Mouse (Mus musculus): ENCODE measurements around the gene Trim15. TPM values are rescaled to one million over a fixed set of nuclear protein-coding genes. Genes with fewer than 3 reads are reported as not detected.

Trim15 gene
- polyA plus RNA-seq, 1 experiment from 2014 or later: 0.40 TPM

GRCm38 (mm10) chr17:36861680-36862079 is 5.3 kb downstream of the Trim15 start:
- peaks cover 26% of the 10 kb centered on the region for H3K36me3 ChIP-seq
- H3K4me2 ChIP-seq (replicated peaks): no peak overlapping the region
- peaks cover 12% of the 10 kb centered on the region for H3K27me3 ChIP-seq
- WGBS: 52% methylated on average over 2 of the region's 2 CpGs
- H3K9me3 ChIP-seq: no peaks in the 10 kb centered on the region
- H3K4me3 ChIP-seq: no peak overlapping the region
- no peaks in the 10 kb centered on the region for H3K4me1 ChIP-seq
- no peak for ATAC-seq (ENCODE audit: insufficient number of reproducible peaks, insufficient read depth, low FRiP score, low TSS enrichment)
- H3K9ac ChIP-seq: no peak overlapping the region
- H3K27ac ChIP-seq: no peak overlapping the region

- no peak overlapping the region for H3K4me2 ChIP-seq (replicated peaks)
- H3K9ac ChIP-seq: no peak overlapping the region
- no peak overlapping the region for H3K4me3 ChIP-seq
- H3K9me3 ChIP-seq: no peaks in the 10 kb centered on the region
- no peak for ATAC-seq (ENCODE audit: insufficient number of reproducible peaks, insufficient read depth, low FRiP score, low TSS enrichment)
- 83% methylated on average over 3 of the region's 3 CpGs for WGBS
- no peak overlapping the region for H3K27ac ChIP-seq
- no peaks in the 10 kb centered on the region for H3K27me3 ChIP-seq
- H3K4me1 ChIP-seq: no peaks in the 10 kb centered on the region
- H3K36me3 ChIP-seq: peaks cover 58% of the 10 kb centered on the region
Measured at GRCm38 (mm10) chr17:36858181-36858580, 8.8 kb downstream of the Trim15 start.

- Histone ChIP-seq H3K27me3 (no peaks in the 10 kb centered on the region), H3K9me3 (no peaks in the 10 kb centered on the region), H3K4me2 (replicated peaks) (no peak overlapping the region), H3K4me1 (no peaks in the 10 kb centered on the region), H3K4me3 (no peak overlapping the region), H3K9ac (no peak overlapping the region), H3K27ac (no peak overlapping the region), H3K36me3 (peaks cover 76% of the 10 kb centered on the region)
- 90% methylated on average over 4 of the region's 4 CpGs for WGBS
- ATAC-seq (ENCODE audit: insufficient number of reproducible peaks, insufficient read depth, low FRiP score, low TSS enrichment): no peak
Measured at GRCm38 (mm10) chr17:36856236-36856635, 10.8 kb downstream of the Trim15 start.

- Histone ChIP-seq H3K4me2 (replicated peaks) (no peak overlapping the region), H3K4me3 (no peak overlapping the region), H3K36me3 (peaks cover 83% of the 10 kb centered on the region), H3K27ac (no peak overlapping the region), H3K9me3 (no peaks in the 10 kb centered on the region), H3K27me3 (no peaks in the 10 kb centered on the region), H3K9ac (no peak overlapping the region), H3K4me1 (no peaks in the 10 kb centered on the region)
- 86% methylated on average over 3 of the region's 3 CpGs for WGBS
- no peak for ATAC-seq (ENCODE audit: insufficient number of reproducible peaks, insufficient read depth, low FRiP score, low TSS enrichment)
Measured at GRCm38 (mm10) chr17:36855484-36855883, 11.5 kb downstream of the Trim15 start.

GRCm38 (mm10) chr17:36851627-36852026 is 15.4 kb downstream of the Trim15 start:
- Histone ChIP-seq H3K9me3 (no peaks in the 10 kb centered on the region), H3K4me3 (no peak overlapping the region), H3K4me1 (no peaks in the 10 kb centered on the region), H3K36me3 (peaks cover 56% of the 10 kb centered on the region), H3K27me3 (no peaks in the 10 kb centered on the region), H3K4me2 (replicated peaks) (no peak overlapping the region), H3K27ac (no peak overlapping the region), H3K9ac (no peak overlapping the region)
- ATAC-seq (ENCODE audit: insufficient number of reproducible peaks, insufficient read depth, low FRiP score, low TSS enrichment): no peak; the same call in 1 of the 2 replicates
- 91% methylated on average over 5 of the region's 5 CpGs for WGBS

- Histone ChIP-seq H3K4me2 (replicated peaks) (no peak overlapping the region), H3K36me3 (peaks cover 52% of the 10 kb centered on the region), H3K9me3 (no peaks in the 10 kb centered on the region), H3K27ac (no peak overlapping the region), H3K4me3 (no peak overlapping the region), H3K9ac (no peak overlapping the region), H3K4me1 (no peaks in the 10 kb centered on the region), H3K27me3 (no peaks in the 10 kb centered on the region)
- WGBS: 89% methylated on average over 5 of the region's 5 CpGs
- no peak for ATAC-seq (ENCODE audit: insufficient number of reproducible peaks, insufficient read depth, low FRiP score, low TSS enrichment)
Measured at GRCm38 (mm10) chr17:36851200-36851599, 15.8 kb downstream of the Trim15 start.

- Histone ChIP-seq H3K4me2 (replicated peaks) (no peak overlapping the region), H3K4me3 (no peak overlapping the region), H3K9me3 (no peaks in the 10 kb centered on the region), H3K4me1 (no peaks in the 10 kb centered on the region), H3K27me3 (no peaks in the 10 kb centered on the region), H3K27ac (no peak overlapping the region), H3K36me3 (peaks cover 41% of the 10 kb centered on the region), H3K9ac (no peak overlapping the region)
- no peak for ATAC-seq (ENCODE audit: insufficient number of reproducible peaks, insufficient read depth, low FRiP score, low TSS enrichment)
- WGBS: 86% methylated on average over 2 of the region's 2 CpGs
Measured at GRCm38 (mm10) chr17:36849992-36850391, 17.0 kb downstream of the Trim15 start.

- WGBS: 87% methylated on average over 5 of the region's 5 CpGs
- no peak for ATAC-seq (ENCODE audit: insufficient number of reproducible peaks, insufficient read depth, low FRiP score, low TSS enrichment)
- Histone ChIP-seq H3K36me3 (peaks cover 33% of the 10 kb centered on the region), H3K4me3 (no peak overlapping the region), H3K4me2 (replicated peaks) (no peak overlapping the region), H3K4me1 (no peaks in the 10 kb centered on the region), H3K27ac (no peak overlapping the region), H3K9ac (no peak overlapping the region), H3K27me3 (no peaks in the 10 kb centered on the region), H3K9me3 (no peaks in the 10 kb centered on the region)
Measured at GRCm38 (mm10) chr17:36848911-36849310, 18.1 kb downstream of the Trim15 start.

- Histone ChIP-seq H3K4me1 (no peaks in the 10 kb centered on the region), H3K4me3 (no peak overlapping the region), H3K4me2 (replicated peaks) (no peak overlapping the region), H3K27me3 (no peaks in the 10 kb centered on the region), H3K9ac (no peak overlapping the region), H3K36me3 (no peaks in the 10 kb centered on the region), H3K27ac (no peak overlapping the region), H3K9me3 (no peaks in the 10 kb centered on the region)
- 0 out of 2 replicates have a peak, but pooled peaks have one; percentile 28 for ATAC-seq (ENCODE audit: insufficient number of reproducible peaks, insufficient read depth, low FRiP score, low TSS enrichment)
- 83% methylated on average over 1 of the region's 1 CpGs for WGBS
Measured at GRCm38 (mm10) chr17:36844725-36845124, 22.3 kb downstream of the Trim15 start.

- H3K9ac ChIP-seq: no peak overlapping the region
- H3K4me3 ChIP-seq: no peak overlapping the region
- no peaks in the 10 kb centered on the region for H3K4me1 ChIP-seq
- H3K4me2 ChIP-seq (replicated peaks): no peak overlapping the region
- H3K27me3 ChIP-seq: no peaks in the 10 kb centered on the region
- no peak for ATAC-seq (ENCODE audit: insufficient number of reproducible peaks, insufficient read depth, low FRiP score, low TSS enrichment)
- H3K36me3 ChIP-seq: no peaks in the 10 kb centered on the region
- H3K9me3 ChIP-seq: no peaks in the 10 kb centered on the region
- H3K27ac ChIP-seq: no peak overlapping the region
Measured at GRCm38 (mm10) chr17:36844286-36844719, 22.7 kb downstream of the Trim15 start.

GRCm38 (mm10) chr17:36843696-36844095 is 23.3 kb downstream of the Trim15 start:
- no peaks in the 10 kb centered on the region for H3K36me3 ChIP-seq
- 85% methylated on average over 7 of the region's 7 CpGs for WGBS

GRCm38 (mm10) chr17:36840961-36841445 is 26.0 kb downstream of the Trim15 start:
- no peak for ATAC-seq (ENCODE audit: insufficient number of reproducible peaks, insufficient read depth, low FRiP score, low TSS enrichment)
- H3K27ac ChIP-seq: no peak overlapping the region
- H3K4me3 ChIP-seq: no peak overlapping the region
- H3K4me1 ChIP-seq: peaks cover 6% of the 10 kb centered on the region
- H3K36me3 ChIP-seq: no peaks in the 10 kb centered on the region
- H3K27me3 ChIP-seq: no peaks in the 10 kb centered on the region
- no peak overlapping the region for H3K4me2 ChIP-seq (replicated peaks)
- H3K9me3 ChIP-seq: no peaks in the 10 kb centered on the region
- H3K9ac ChIP-seq: no peak overlapping the region

More at GRCm38 (mm10) chr17:36843696-36844095, 23.3 kb downstream of the Trim15 start:
- Histone ChIP-seq H3K4me3 (no peak overlapping the region), H3K27ac (no peak overlapping the region), H3K9me3 (no peaks in the 10 kb centered on the region), H3K27me3 (no peaks in the 10 kb centered on the region), H3K4me2 (replicated peaks) (no peak overlapping the region), H3K4me1 (no peaks in the 10 kb centered on the region), H3K9ac (no peak overlapping the region)
- ATAC-seq (ENCODE audit: insufficient number of reproducible peaks, insufficient read depth, low FRiP score, low TSS enrichment): no peak

GRCm38 (mm10) chr17:36839931-36840330 is 27.1 kb downstream of the Trim15 start:
- H3K27ac ChIP-seq: no peak overlapping the region
- H3K9me3 ChIP-seq: no peaks in the 10 kb centered on the region
- no peaks in the 10 kb centered on the region for H3K36me3 ChIP-seq
- 85% methylated on average over 3 of the region's 3 CpGs for WGBS
- H3K9ac ChIP-seq: no peak overlapping the region
- H3K4me1 ChIP-seq: peaks cover 7% of the 10 kb centered on the region
- ATAC-seq (ENCODE audit: insufficient number of reproducible peaks, insufficient read depth, low FRiP score, low TSS enrichment): no peak
- no peak overlapping the region for H3K4me2 ChIP-seq (replicated peaks)
- no peak overlapping the region for H3K4me3 ChIP-seq
- H3K27me3 ChIP-seq: no peaks in the 10 kb centered on the region
